Mouse (Mus musculus) kidney, embryonic 16.5 days (tissue): ENCODE data around the gene Nell1. TPM values are rescaled to one million over a fixed set of nuclear protein-coding genes. Genes with fewer than 3 reads are reported as not detected.

Experiments used
- ATAC-seq: fragments of 200-750 bp; cut with Nextera tagmentation; 2 replicates; pipeline ENCODE4 v1.8.0; 2017; ENCODE audit warnings: moderate TSS enrichment; ENCODE audit not compliant: low FRiP score, low TSS enrichment
- H3K27ac ChIP-seq: fragments of 300-500 bp; sonication (generic); 2 replicates; pipeline ENCODE4 v1.5.1; 2014; ENCODE audit warnings: low read length
- H3K27me3 ChIP-seq: fragments of 300-500 bp; sonication (generic); 2 replicates; pipeline ENCODE4 v1.6.1; 2014; ENCODE audit warnings: low read length, control low read depth, mixed read lengths; ENCODE audit not compliant: insufficient read depth
- H3K36me3 ChIP-seq: fragments of 300-500 bp; sonication (generic); 2 replicates; pipeline ENCODE4 v1.6.1; 2014; ENCODE audit warnings: low read length, control low read depth, mixed read lengths; ENCODE audit not compliant: insufficient read depth
- H3K4me1 ChIP-seq: fragments of 300-500 bp; sonication (generic); 2 replicates; pipeline ENCODE4 v1.6.1; 2014; ENCODE audit warnings: low read length, control low read depth, mixed read lengths; ENCODE audit not compliant: insufficient read depth
- H3K4me2 ChIP-seq: fragments of 300-500 bp; sonication (generic); replicated peaks from 2 replicates; pipeline ENCODE4 v1.6.1; 2014; ENCODE audit warnings: low read depth, low read length
- H3K4me3 ChIP-seq: fragments of 300-500 bp; sonication (generic); 2 replicates; pipeline ENCODE4 v1.5.1; 2014; ENCODE audit warnings: mild to moderate bottlenecking, low read length
- H3K9ac ChIP-seq: fragments of 300-500 bp; sonication (generic); replicated peaks from 2 replicates; pipeline ENCODE4 v1.6.1; 2014; ENCODE audit warnings: low read length
- H3K9me3 ChIP-seq: fragments of 300-500 bp; sonication (generic); 2 replicates; pipeline ENCODE4 v1.6.1; 2016; ENCODE audit warnings: low read length, control low read depth
- WGBS: fragments of 180-500 bp; shearing (Covaris S2); extraction: QIAGEN DNeasy Blood & Tissue Kit; methylation state at CpG from one replicate; pipeline ENCODE4 v1.1.7; 2014; 5-methylcytosine and 5-hydroxymethylcytosine counted together
- polyA plus RNA-seq: library from polyadenylated mRNA; unstranded; fragments of >200 nt; fragmentation: Nextera tagmentation; extraction: Ambion mirVana; gene quantifications from 2 replicates; pipeline ENCODE4 v1.2.1, GENCODE M21; 2015

Nell1 gene
- polyA plus RNA-seq, 1 experiment from 2014 or later = 10.9 TPM

DNA sequence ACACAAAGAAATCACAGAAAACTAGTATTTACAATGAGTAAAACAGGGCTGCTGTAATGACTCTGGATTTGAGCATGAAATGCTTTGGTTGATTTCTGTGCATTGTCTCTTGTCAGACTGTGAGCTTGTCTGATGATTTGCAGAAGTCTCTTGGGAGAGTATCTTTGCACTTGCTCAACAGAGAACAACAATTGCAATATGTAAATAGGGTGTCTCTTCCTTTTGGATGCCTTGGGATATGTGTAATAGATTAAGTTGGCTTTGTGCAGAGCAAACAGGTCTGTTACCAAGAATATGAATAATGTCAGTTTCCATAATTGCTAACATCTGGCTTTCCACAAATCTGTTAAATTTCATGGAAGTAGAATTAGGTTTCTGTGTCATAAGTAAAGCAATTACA, 868.0 kb downstream of the Nell1 start:
- ATAC-seq = no peak
- no peak overlapping the region for H3K4me2 ChIP-seq

DNA sequence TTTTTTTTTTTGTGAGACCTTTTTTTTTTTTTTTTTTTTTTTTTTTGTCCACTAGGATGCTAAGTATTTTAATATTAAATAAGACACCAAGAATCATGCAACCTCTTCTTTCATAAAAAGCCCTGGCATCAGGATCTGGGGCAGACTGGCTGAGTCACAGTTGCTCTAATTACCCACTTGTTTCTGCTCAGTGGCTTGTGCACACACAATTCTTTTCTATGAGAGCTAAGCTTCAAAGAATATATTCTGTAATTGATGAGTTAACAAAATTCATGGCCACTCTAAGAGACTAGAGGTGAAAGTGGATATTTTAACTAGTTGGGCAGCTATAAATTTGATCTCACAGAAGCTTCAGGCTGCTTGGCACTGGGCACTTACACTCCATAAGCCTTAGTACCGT, 873.3 kb downstream of the Nell1 start:
- Histone ChIP-seq H3K36me3 (no peaks in the 10 kb centered on the region), H3K9ac (no peak overlapping the region), H3K4me1 (no peaks in the 10 kb centered on the region), H3K27me3 (no peaks in the 10 kb centered on the region), H3K9me3 (no peaks in the 10 kb centered on the region), H3K4me2 (no peak overlapping the region), H3K27ac (no peak overlapping the region), H3K4me3 (no peak overlapping the region)
- 58% methylated on average over 1 of the region's 1 CpGs for WGBS
- no peak for ATAC-seq

More for the DNA sequence above, 868.0 kb downstream of the Nell1 start:
- no peaks in the 10 kb centered on the region for H3K4me1 ChIP-seq
- H3K27me3 ChIP-seq = no peaks in the 10 kb centered on the region
- no peaks in the 10 kb centered on the region for H3K9me3 ChIP-seq
- H3K4me3 ChIP-seq = no peak overlapping the region
- no peaks in the 10 kb centered on the region for H3K36me3 ChIP-seq
- no peak overlapping the region for H3K27ac ChIP-seq
- H3K9ac ChIP-seq = no peak overlapping the region

DNA sequence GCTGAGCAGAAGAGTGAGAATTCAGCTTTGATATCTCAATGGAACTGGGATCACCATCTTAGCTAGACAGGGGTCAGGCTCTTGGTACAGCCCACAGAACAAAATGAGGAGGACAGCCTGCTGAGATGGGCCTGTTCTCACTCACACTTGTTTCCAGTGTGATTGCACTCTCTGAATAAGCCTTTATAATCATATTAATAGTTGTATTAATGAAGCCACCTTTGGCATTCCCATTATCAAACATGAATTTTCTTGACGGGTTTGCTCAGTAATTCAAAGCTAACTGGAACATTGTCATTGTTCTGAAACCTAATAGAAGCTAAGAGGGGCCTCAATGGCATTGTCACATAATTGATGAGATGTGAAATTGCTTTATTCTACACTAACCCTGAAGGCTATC, 875.6 kb downstream of the Nell1 start:
- H3K36me3 ChIP-seq = no peaks in the 10 kb centered on the region
- H3K27me3 ChIP-seq = no peaks in the 10 kb centered on the region
- ATAC-seq = no peak
- no peak overlapping the region for H3K9ac ChIP-seq
- no peaks in the 10 kb centered on the region for H3K4me1 ChIP-seq
- WGBS = 79% methylated on average over 1 of the region's 1 CpGs
- H3K9me3 ChIP-seq = no peaks in the 10 kb centered on the region
- no peak overlapping the region for H3K4me3 ChIP-seq
- H3K4me2 ChIP-seq = no peak overlapping the region
- H3K27ac ChIP-seq = no peak overlapping the region

DNA sequence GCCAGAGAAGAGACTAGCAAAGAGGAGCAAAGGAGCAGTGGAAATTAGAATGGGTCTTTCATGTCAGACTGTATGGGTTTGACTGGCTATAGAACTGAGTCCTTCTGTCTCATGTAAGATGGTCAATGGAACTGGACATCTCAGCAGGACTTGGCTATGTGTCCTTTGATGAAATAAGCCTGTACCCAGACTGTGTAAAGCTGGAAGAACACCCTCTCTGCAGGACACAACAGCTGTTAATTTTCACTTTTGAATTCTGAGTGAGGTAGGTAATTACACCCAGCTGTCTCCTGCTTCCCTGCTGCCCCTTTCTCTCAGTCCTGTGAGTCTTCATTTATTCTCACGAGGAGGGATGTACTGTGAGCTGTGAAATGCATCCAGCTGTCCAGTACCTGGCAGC, 895.5 kb downstream of the Nell1 start:
- no peak overlapping the region for H3K9ac ChIP-seq
- H3K4me1 ChIP-seq = no peaks in the 10 kb centered on the region
- no peak overlapping the region for H3K4me3 ChIP-seq
- 29% methylated on average over 1 of the region's 1 CpGs for whole genome bisulfite sequencing
- H3K4me2 ChIP-seq = no peak overlapping the region
- H3K27me3 ChIP-seq = no peaks in the 10 kb centered on the region
- no peak overlapping the region for H3K27ac ChIP-seq
- ATAC-seq = no peak
- no peaks in the 10 kb centered on the region for H3K9me3 ChIP-seq
- no peaks in the 10 kb centered on the region for H3K36me3 ChIP-seq

GRCm38 (mm10) chr7:50887625-50888024, 913.0 kb downstream of the Nell1 start:
- H3K27ac ChIP-seq = no peak overlapping the region
- no peaks in the 10 kb centered on the region for H3K9me3 ChIP-seq
- WGBS = 50% methylated on average over 3 of the region's 3 CpGs
- ATAC-seq = no peak
- H3K4me3 ChIP-seq = no peak overlapping the region
- no peaks in the 10 kb centered on the region for H3K4me1 ChIP-seq
- H3K9ac ChIP-seq = no peak overlapping the region
- H3K27me3 ChIP-seq = no peaks in the 10 kb centered on the region
- no peaks in the 10 kb centered on the region for H3K36me3 ChIP-seq
- no peak overlapping the region for H3K4me2 ChIP-seq

DNA sequence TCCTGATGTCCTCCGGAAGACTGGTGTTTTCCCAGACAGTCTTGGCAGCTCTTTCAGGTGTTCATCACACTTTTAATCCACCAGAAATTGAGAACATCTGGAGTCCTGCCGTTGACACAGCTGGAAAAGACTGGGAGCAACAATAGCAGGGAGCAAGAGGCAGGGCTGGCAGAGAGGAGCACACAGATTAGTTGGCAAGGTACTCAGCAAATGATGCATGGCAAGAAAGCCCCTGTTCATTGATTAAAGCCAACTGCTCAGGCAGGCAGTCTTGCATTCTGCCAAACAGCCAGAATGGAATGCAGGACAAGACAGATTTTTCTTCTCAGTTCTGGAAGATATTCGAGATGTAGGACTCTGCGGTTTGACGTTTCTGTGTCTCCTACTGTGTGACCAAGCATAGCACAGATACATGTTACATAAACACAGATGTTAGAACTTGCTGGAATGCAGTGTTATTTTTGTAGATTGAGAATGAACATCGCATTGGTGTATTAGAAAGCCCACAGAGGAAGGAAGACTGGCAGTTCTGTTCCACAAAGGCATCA, 925.0 kb downstream of the Nell1 start:
- H3K9me3 ChIP-seq = no peaks in the 10 kb centered on the region
- H3K9ac ChIP-seq = no peak overlapping the region
- H3K4me1 ChIP-seq = 0 out of 2 replicates have a peak, but pooled peaks cover 4% of the 10 kb centered on the region
- no peaks in the 10 kb centered on the region for H3K36me3 ChIP-seq
- H3K27me3 ChIP-seq = no peaks in the 10 kb centered on the region
- ATAC-seq = no peak; the same call in 1 of the 2 replicates
- no peak overlapping the region for H3K27ac ChIP-seq
- H3K4me3 ChIP-seq = no peak overlapping the region
- H3K4me2 ChIP-seq = no peak overlapping the region
- 29% methylated on average over 6 of the region's 6 CpGs for WGBS

Other genes starting within 250 kb of the Nell1 start
- 9.4 and 11.2 TPM in 2 replicates for gene Htatip2, start 215.7 kb upstream of the Nell1 start, polyA plus RNA-seq
- 62.8 and 64.0 TPM in 2 replicates for gene Prmt3, start 196.5 kb upstream of the Nell1 start, polyA plus RNA-seq
- gene Slc6a5, start 64.7 kb upstream of the Nell1 start, polyA plus RNA-seq = 0.05 TPM in 1 of 2 replicates, not detected in the other